Mouse (Mus musculus) left cerebral cortex, postnatal 36 days (tissue): ENCODE results near the gene Ly6g5b. TPM values are rescaled to one million over a fixed set of nuclear protein-coding genes. Genes with fewer than 3 reads are reported as not detected.

ENCODE experiments used
- DNase-seq, 2 experiments: peaks; one replicate each; pipeline ENCODE4 v3.0.0; 2021 to 2022; ENCODE audit warnings: low spot score in 2 of 2, mixed read lengths in 1 of 2
- intact Hi-C: fragments of 180-260 bp; cut with DNase I; formaldehyde crosslinking; loops from one replicate; pipeline ENCODE4 v1.15.1; 2025
- total RNA-seq, 2 experiments: library from RNA; stranded (reverse); gene quantifications; 2 replicates each; pipeline ENCODE4 v1.2.3; 2021

The Ly6g5b gene
- total RNA-seq, 2 experiments from 2014 or later: 0.45 TPM; not detected in 1

DNA sequence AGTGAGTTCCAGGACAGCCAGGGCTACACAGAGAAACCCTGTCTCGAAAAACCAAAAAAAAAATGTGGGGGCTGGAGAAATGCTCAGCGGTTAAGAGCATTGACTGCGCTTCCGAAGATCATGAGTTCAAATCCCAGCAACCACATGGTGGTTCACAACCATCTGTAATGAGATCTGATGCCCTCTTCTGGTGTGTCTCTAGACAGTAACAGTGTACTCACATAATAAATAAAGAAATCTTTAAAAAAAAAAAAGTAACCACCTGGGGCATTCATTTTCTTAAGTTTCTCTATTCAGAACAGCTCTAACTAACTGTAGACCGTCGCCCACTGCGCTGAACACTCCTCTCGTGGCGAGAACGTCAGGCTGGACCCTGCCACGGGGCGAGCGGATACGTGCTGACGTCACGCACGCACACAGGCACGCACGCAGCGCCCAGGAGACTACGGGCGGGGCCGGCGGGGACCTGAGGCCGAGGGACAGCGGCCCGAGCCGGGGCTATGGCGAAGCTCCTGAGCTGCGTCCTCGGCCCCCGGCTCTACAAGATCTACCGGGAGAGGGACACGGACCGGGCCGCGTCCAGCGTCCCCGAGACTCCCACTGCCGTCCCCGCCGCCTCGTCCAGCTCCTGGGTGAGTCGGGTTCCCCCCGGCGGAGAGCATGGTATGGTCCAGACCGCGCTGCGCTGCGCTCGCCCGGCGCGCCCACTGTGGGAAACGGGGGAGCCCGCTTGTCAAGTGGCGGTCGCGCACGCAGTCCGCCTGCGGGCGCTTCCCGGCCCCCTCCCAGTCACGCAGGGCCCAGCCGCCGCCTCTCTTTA lies 26.2 kb downstream of the Ly6g5b start, which contains the start of gene Abhd16a:
TSS of gene Abhd16a (plus strand) at position 439 of the 820 bp plus-strand sequence.
- intact Hi-C loops: no loop called here
- DNase-seq: peak; percentile 96

DNA sequence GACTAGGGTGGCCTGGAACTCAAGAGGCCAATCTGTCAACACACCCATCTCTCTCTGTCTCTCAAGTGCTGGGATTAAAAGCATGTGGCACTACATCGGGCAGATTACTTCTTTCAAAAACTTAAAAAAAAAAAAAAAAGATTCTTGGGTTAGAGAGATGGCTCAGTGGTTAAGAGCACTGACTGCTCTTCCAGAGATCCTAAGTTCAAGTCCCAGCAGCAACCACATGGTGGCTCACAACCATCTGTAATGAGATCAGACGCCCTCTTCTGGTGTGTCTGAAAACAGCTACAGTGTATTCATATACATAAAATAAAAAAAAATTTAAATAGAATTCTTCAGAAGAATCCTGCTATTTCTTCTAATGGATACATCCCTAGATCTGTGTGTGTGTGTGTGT lies 27.1 kb downstream of the Ly6g5b start:
- intact Hi-C loops: no loop called here
- DNase-seq: no peak

DNA sequence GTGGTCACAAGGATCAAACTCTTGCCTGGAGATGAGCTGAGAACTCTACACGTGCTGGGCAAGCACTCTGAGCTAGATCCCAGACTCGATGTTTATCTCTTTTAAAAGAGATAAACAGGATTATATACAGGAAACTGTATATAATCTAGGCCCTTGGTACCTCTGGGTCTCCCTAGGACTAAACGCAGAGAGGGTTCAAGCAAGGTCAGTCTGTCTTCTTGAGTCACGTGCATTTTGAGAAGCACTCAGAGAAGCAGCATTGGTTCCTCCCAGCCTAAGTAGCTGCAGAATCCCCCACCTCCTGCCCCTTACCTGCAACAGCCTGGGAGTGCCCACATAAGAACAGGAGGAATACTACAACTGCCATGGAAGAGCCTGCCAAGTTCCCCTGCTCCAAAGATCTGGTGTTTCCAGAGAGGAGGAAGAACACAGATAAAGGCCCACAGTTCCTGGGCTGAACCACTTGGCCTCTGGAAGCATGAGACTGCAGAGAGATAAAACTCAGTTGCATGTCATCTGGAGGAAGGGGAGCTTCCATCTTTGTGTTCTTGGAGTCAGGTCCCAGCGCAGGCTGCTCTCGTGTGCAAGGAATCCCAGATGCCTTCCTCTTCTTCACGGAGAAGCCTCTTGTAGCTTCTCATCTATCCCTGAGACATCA lies 29.9 kb downstream of the Ly6g5b start, which contains the start of gene Ly6g6f:
TSS of gene Ly6g6f (minus strand) at position 403 of the 658 bp plus-strand sequence.
- intact Hi-C loops: no loop called here
- no peak for DNase-seq

DNA sequence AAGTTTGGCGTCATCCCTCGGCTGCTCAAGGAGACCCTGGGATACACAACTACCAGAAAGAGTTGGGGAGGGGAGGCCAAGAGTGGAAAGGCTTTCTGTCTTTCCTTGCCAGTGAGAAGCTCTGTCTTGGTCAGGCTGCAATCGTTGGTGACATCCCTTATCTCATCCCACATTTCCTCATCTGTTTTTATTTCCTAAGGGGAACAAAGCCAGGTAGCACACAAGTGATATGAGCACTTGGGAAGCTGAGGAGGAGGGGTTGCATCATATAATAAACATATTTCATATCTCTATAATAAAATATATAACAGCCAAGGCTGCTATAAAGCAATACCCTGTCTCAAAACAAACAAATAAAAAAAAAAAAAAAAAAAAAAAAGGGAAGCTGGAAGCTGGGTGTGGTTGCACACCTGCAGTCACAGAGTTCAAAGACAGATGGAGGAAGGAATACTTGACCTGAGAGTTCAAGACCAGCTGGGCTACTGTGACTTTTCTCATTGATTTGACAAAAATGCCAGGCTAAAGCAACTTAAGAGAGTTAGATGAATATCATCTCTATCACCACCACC lies 31.2 kb downstream of the Ly6g5b start:
- intact Hi-C loops: no loop called here
- DNase-seq: no peak

DNA sequence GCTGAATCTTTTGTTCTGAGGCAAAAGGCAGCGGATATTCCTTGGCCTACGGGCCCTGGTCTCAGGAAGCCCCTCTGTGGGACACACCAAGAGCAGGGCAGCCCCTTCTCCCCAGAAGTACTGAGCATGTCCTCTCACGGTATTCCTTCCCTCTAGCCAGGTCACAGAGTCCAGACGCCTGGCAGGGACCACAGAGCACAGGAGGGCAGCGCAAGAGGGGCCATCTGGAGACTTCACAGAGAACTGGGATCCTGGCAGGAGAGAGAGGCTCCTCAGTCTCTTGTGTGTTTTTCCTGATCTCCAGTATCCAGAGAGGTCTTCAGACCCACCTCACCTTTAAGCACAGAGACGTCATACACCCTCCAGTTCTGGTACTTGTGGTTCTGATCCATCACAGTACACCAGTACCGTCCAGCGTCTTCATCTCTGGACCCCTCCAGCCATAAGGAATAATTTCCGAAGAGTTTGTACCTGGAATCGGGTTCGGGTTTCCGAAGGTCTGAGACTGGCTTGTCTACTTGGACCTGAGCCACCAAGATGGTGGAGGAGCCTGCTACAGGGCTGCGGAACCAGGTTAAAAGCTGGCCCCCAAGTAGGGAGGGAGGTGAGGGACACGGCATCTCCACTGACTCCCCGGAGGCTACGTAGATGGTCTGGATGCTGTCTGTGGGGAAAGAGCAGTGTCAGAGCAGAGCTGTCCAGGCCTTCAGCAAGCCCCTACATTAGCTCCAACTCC lies 32.2 kb downstream of the Ly6g5b start:
- intact Hi-C loops: no loop called here
- DNase-seq: no peak

DNA sequence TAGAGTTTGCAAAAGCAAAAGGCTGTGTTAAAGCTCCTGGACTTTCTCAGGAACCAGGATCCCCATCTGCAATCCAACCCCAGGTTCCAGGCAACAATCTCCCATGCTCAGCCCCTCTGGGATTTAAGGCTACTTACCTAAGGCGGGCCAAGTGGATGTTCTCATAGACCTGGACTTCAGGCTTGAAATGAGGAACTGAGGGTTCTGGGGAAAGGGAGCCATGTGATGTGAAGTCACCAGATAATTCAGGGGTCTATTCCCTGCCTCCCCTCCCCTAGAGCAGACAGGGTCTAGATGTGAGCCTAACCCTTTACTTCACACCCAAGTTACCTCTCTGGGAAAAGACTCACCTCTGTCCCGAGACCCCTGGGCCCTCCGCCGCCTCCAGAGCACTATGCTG lies 34.5 kb downstream of the Ly6g5b start:
- intact Hi-C loops: no loop called here
- DNase-seq: no peak

DNA sequence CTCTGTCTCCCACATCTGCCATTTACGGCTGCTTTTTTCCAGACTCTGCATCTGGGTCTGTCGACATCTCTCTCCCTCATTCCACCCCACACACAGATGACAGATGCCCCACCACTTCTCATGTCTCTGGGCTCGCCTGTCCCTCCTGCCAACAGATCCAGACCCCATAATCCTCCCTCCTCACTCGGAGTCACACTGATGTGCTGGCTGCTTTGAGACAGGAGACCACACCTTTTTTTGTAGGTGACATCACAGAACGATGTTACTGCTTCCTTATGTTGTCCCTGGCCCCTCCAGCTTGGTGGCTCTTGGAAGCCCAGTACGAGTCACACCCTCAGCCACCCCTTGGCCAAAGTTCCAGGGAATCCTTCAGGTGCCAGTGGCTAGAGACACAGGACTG lies 35.0 kb downstream of the Ly6g5b start:
- DNase-seq: no peak
- intact Hi-C loops: no loop called here

DNA sequence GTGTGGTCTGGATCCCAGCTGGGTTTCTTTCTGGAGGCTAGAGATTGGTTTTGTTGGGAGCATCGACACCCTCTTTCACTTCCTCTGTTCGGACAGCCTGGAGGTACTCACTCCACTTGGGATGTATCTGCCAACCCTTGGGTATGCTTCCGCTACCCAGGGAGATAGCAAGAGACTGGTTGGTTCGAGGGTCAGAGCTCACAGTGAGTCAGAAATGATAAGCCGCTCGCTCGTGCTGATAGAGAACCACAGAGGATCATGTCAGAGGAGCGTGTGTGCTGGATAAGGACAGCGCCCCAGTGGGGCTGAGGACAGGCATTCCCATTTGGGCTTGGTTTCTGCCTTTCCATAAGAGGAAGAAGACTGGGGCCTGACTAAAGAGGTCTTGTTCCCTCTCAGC lies 35.5 kb downstream of the Ly6g5b start:
- no peak for DNase-seq
- intact Hi-C loops: no loop called here

DNA sequence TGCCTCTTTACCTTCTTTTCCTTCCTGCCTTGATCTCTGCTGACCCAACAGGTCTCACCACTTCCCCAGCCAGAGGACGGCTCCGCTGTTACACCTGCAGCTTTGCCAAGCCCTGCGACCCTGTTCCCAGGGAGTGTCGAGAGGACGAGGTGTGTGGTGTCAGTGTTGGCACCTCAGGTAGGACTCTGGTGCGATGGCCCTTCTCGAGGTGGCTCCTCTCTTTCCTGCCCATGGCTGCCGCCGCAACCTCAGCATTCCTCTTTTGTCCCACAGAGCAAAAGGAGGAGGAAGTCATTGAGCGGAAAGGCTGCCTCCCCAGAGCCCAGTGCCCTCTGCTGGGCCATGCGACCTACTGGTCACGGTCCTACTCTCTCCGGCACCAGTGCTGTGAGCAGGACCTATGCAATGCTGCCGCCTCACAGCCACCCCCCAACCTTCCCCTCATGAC lies 37.4 kb downstream of the Ly6g5b start, which contains the start of gene Ly6g6d:
TSS of gene Ly6g6d (minus strand) at position 280 of the 448 bp plus-strand sequence.
- no peak for DNase-seq
- intact Hi-C loops: no loop called here

DNA sequence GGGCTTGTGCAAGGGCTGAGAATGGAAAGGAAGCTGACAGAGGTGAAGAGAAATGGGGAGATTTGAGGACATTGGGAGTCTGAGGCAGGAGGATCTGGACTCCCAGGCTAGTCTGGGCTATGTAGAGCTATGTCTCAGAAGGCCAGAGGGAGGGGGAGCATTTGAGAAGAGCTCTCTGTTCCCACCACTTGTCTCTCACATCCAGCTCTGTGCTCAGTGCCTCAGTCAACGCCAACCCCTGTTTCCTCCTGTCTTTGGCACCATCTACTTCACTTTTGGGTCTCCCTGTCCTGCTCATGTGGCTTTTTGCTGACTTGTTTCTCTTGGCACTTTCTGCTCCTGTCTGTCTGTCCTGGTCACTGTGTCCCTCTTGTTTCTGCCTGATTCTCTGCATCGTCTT lies 37.9 kb downstream of the Ly6g5b start:
- intact Hi-C loops: no loop called here
- DNase-seq: no peak

DNA sequence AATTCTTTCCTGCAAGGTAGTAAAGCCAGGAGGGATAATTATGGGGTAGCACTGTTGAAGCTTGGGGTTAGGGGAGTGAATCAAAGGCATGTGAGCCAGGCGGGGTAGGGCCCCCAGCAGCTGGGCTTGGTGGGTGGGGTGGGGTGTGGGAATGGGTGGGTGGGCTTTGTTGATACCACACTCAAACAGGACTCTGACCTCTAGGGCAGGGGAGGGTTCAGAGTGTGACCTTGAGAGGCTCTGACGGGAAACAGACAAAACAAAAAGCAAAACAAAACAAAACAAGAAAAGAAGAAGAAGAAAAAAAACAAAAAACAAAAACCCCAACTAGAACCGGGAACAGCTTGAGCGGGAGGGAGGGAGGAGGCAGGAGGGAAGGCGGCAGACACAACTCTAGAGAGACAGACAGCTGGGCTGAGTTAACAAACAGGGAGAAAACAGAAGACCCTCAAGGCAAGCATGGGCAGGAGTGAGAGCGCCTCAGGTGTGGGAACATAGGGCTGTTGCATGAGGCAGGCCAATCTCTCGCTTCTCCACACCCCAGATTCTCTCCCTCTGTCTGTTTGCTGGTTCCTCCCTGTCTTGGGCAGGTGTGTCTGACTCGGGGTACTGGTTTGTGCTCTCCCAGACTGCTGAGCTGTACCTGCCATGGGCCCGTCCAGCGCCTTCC lies 38.6 kb downstream of the Ly6g5b start, which contains the start of gene Ly6g6e:
TSS of gene Ly6g6e (plus strand) at position 396 of the 670 bp plus-strand sequence.
- intact Hi-C loops: no loop called here
- DNase-seq: no peak

DNA sequence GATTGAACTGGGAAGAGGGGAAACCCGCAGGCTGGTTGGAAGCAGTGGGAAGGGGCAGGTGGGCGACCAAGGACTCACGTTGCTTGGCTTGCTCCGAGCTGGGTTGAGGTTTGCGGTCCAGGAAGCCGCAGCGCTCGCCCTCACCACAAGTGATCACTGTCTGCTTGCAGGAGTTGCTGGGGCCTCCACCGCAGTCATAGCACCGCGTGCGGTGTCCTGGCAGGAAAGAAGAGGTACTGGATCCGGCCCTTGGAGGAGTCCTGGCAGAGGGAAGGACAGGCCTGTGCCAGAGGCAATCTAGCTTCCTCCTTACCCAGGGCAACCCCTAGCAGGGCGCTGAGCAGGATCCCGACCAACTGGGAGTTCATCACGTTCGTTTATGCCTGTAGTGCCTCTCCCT lies 41.1 kb downstream of the Ly6g5b start:
- intact Hi-C loops: no loop called here

DNA sequence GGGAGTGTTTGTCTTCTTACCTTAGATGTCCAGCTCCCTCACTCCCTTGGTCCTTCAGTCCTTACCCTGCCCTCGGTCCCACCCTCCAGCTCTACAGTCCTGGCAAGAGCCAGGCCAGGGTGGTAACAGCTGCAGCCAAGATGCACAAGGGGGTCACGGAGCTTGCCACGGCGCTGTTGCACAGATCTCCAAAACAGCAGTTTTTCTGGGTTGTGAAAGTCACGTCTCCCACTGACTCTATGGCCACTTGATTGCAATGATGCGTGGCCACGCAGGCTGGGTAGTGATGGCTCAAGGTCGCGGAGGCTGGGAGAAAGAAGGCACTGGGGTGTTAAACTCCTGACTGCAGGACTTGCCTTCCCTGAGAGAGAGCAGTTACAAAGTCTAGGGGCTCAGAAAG lies 43.8 kb downstream of the Ly6g5b start:
- intact Hi-C loops: no loop called here
- DNase-seq: no peak

More for the DNA sequence above, 41.1 kb downstream of the Ly6g5b start:
- no peak for DNase-seq

DNA sequence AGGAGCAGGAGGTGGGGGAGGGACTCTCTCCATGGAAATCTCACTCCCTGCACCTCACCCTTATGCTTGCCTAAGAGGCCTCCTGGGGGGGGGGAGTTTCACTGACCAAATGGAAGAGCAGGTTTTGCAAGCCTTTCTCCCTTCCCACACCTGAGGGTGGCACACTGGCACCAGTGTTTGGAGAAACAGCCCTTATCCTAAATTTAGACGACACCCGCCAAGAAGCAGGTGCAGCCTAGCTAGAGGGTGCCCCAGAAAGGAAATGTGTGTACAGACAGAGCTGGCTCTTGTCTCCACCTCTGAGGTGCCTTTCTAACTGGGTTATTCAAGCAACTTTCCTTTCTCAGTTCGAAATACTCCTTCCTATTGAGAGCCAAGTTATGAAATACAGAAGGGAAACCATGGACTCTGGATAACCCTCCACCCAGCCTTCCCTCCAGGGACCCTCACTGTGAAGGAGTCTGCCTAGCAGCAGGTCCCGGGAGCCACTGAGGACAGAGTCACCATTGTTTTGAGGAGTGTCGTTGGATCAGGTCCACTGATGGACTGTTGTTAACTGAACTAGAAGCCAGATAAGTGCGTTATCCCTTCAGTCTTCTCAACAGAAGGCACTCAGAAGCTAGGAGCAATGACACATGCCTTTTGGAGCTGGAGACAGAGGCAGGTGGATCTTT lies 44.5 kb downstream of the Ly6g5b start:
- intact Hi-C loops: no loop called here

DNA sequence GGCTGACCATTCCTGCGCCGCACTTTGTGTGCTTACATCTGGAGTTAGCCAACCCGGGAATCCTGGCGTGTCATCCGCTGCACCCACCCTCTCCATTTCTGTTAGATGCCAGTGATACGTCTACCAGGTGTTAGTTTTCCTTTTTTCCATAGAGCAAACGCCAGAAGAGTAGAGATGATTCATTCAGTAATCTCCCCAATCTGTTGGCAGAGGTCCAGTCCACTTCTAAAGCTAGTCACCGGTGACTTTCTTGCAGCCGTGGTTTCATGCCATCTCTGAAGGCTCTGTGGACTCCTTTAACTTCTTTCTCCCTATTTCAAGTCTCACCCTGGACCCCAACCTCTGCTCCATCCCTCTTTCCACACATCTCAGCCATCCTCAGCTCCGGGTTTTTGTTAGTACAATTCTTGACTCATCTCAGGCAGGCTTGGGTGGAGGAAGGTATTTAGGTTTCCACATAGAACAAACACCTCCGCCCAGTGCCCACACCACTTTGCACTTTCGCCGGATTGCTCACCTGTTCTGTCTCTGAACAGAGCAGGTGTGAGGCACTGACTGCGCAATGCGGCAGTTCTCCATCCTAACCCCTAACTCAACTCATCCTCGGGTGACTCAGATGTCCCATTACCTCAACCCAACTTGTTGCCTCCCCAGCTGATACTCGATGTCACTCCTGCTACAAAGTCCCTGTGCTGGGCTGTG lies 46.9 kb downstream of the Ly6g5b start:
- intact Hi-C loops: no loop called here
- DNase-seq: no peak

More for the DNA sequence above, 44.5 kb downstream of the Ly6g5b start:
- no peak for DNase-seq

DNA sequence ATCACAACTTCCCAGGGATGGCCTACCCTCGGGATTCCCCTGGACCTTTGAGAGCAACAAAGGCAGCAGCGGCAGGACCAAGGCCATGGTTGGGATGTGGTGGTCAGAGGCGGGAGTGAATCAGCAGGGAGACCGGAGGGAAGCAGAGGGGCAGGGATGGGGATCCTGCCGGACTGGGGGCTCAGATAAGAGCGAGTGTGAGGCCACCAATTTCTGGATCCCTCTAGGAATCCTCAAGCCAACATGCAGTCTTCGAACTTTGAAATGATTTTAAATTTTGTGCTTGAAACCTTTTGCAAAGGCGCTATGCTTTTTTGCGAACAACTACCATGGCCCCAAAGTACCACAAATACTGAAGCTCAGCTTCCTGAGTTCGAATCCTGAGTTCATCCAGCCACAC lies 49.1 kb downstream of the Ly6g5b start, which contains the start of gene Mpig6b:
TSS of gene Mpig6b (minus strand) at position 101 of the 400 bp plus-strand sequence.
- intact Hi-C loops: no loop called here
- DNase-seq: no peak

DNA sequence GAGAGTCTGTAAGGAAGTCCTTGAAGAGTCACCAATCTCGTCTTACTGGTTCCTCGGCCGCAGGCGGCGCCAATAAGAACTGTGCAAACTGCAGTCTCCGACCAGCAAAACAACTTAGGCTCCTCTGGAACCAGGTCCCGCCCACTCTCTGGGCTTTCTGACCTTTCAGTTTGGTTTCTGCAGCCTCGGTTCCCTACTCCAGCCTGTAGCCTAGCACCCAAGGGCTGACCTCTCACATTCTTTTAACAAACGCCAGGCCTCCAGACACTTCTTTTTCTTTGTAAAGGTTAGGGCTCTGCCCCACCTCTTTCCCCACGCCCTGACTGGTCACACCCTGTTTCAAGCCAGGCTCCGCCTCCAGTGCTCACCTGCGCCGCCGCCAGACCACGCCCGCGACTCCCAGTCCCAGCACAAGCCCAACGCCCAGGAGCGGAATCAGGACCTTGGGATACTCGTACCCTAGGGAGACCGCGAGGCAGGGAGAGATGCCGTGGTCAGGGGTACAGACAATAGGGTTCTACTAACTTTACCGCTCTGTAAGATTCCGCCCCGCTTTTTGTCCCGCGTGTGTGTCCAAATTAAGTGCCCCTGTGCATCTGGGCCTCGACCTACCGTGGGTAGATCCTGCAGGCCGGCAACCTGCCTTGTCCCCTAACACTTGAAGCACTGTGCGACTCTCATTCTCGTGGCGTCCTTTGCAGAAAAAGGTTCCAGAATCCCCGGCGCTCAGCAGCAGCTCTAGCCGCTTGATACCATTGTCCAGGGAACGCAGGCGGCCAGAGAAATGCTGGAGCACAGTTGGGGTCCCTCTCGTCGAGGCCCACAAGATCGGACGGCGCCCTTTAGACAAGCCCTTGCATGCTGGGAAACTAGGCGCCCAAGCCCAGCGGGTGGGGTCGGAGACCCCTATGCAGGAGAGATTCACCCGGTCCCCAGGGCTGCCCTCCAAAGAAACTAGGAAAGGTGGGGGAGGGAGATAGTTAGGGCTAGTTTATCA lies 50.0 kb downstream of the Ly6g5b start, which contains the start of gene Ly6g6c:
TSS of gene Ly6g6c (plus strand) at position 438 of the 997 bp plus-strand sequence.
- intact Hi-C loops: no loop called here
- DNase-seq: no peak
